Mouse (Mus musculus) layer of hippocampus, postnatal 14 days (tissue): ENCODE measurements at regions not wholly inside any gene's neighbourhood (a gene's known extent, or its start where the extent isn't known, plus 50 kb on each side); places are given as distances from the start of the nearest gene placed in this dataset.
A peak's percentile ranks its signal among the peaks of the same experiment; 100 is the strongest.

Source experiments
- DNase-seq, 2 experiments: peaks; one replicate each; pipeline ENCODE4 v3.0.0; 2021 to 2022; ENCODE audit warnings: low spot score in 2 of 2, mixed read lengths in 1 of 2

- peak in 1 of 2 experiments; percentile 3 for DNase-seq
These were observed 146.8 kb upstream of the Maf start for GRCm38 (mm10) chr8:115854209-115854900.

- no peak for DNase-seq
These were observed 143.0 kb upstream of the Maf start for GRCm38 (mm10) chr8:115850552-115850951.

GRCm38 (mm10) chr8:115833391-115833790 is 125.8 kb upstream of the Maf start:
- no peak for DNase-seq

- DNase-seq = no peak
These were observed 124.1 kb upstream of the Maf start for GRCm38 (mm10) chr8:115831675-115832074.

- no peak for DNase-seq
These were observed 122.5 kb upstream of the Maf start for GRCm38 (mm10) chr8:115830012-115830662.

GRCm38 (mm10) chr8:115826516-115826915 is 118.9 kb upstream of the Maf start:
- DNase-seq = no peak

GRCm38 (mm10) chr8:115825899-115826502 is 118.4 kb upstream of the Maf start:
- no peak for DNase-seq

- DNase-seq = no peak
These were observed 116.8 kb upstream of the Maf start for GRCm38 (mm10) chr8:115824478-115824785.

- DNase-seq = no peak
These were observed 116.3 kb upstream of the Maf start for GRCm38 (mm10) chr8:115823673-115824477.

- no peak for DNase-seq
These were observed 105.8 kb upstream of the Maf start for GRCm38 (mm10) chr8:115813426-115813825.

- peak; percentile 5 to 7 for DNase-seq
These were observed 99.0 kb upstream of the Maf start for GRCm38 (mm10) chr8:115806579-115806978.

- DNase-seq = no peak
These were observed 98.5 kb upstream of the Maf start for GRCm38 (mm10) chr8:115806139-115806538.

GRCm38 (mm10) chr8:115793587-115793986 is 86.0 kb upstream of the Maf start:
- DNase-seq = no peak

GRCm38 (mm10) chr8:115788421-115788820 is 80.8 kb upstream of the Maf start:
- no peak for DNase-seq

GRCm38 (mm10) chr8:115786185-115786584 is 78.6 kb upstream of the Maf start:
- no peak for DNase-seq

GRCm38 (mm10) chr8:115785769-115786168 is 78.2 kb upstream of the Maf start:
- no peak for DNase-seq

- no peak for DNase-seq
These were observed 75.8 kb upstream of the Maf start for GRCm38 (mm10) chr8:115783364-115783763.

GRCm38 (mm10) chr8:115778433-115778832 is 70.8 kb upstream of the Maf start:
- DNase-seq = no peak

- DNase-seq = no peak
These were observed 63.5 kb upstream of the Maf start for GRCm38 (mm10) chr8:115771060-115771459.

GRCm38 (mm10) chr8:115768631-115769030 is 61.0 kb upstream of the Maf start:
- DNase-seq = no peak

GRCm38 (mm10) chr8:115766218-115766898 is 58.8 kb upstream of the Maf start:
- DNase-seq = no peak
